Mouse (Mus musculus): Measurements from ENCODE around the gene Cxcl17.

Gene Cxcl17

GRCm38 (mm10) chr7:25369058-25369749 is 43.5 kb downstream of the Cxcl17 start, which contains the start of gene Cnfn:
Gene Cnfn, minus strand, starts transcription at chr7:25369724.
- DNase-seq (ENCODE audit: low spot score in 2 of 2), result no peak

- no peak for DNase-seq (ENCODE audit: low spot score in 2 of 2)
Measured at GRCm38 (mm10) chr7:25368333-25368732, 44.4 kb downstream of the Cxcl17 start.

GRCm38 (mm10) chr7:25367632-25368293 is 44.9 kb downstream of the Cxcl17 start:
- no peak for DNase-seq (ENCODE audit: low spot score in 2 of 2)

GRCm38 (mm10) chr7:25365937-25366625 is 46.6 kb downstream of the Cxcl17 start:
- DNase-seq (ENCODE audit: low spot score in 2 of 2), result no peak

DNA sequence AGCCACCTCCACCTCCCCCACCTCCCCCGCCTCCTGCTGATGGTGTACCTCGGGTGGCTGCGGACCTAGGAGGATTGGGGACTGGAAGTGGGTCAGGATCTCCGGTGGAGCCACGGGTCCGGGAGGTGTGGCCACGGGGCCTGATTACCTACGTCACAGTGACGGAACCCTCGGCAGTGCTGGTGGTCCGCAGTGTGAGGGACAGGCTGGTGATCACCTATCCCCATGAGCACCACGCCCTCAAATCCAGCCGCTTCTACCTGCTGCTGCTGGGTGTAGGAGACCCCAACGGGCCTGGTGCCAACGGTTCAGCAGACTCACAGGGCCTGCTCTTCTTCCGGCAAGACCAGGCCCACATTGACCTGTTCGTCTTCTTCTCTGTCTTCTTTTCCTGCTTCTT is 49.1 kb downstream of the Cxcl17 start:
- DNase-seq (ENCODE audit: low spot score in 2 of 2), result no peak

DNA sequence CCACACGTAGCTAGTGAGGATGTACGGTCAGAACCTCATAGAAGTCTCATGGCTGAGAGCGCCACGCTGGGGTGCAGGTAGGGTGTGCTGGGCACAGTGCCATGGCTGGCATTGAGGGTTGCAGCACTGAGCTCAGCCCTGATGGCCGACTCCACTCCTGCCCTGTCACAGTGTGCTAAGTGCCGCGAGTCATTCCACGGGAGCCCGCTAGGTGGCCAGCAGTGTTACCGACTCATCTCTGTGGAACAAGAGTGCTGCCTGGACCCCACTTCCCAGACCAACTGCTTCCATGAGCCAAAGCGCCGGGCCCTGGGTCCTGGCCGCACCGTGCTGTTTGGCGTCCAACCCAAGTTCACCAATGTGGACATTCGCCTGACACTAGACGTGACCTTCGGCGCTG is 49.5 kb downstream of the Cxcl17 start:
- no peak for DNase-seq (ENCODE audit: low spot score in 2 of 2)

DNA sequence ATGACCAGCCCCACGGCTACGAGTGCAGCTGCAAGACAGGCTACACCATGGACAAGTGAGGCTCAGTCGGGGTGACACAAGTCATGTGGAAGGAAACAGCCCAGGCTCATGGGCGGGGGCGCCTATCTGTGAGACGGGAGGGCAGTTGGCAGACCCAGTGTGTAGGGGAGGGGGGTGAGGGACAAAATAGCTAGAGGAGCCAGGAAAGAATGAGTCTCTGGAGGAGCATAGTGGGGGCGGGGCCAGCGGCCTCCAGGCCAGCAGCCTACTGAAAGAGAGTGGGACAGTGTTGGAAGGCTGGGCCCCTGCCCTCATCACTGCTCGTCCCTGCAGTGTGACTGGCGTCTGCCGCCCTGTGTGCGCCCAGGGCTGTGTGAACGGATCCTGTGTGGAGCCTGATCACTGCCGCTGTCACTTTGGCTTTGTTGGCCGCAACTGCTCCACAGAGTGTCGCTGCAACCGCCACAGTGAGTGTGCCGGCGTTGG is 53.9 kb downstream of the Cxcl17 start:
- no peak for DNase-seq (ENCODE audit: low spot score in 2 of 2)

Measured in right cerebral cortex, adult 2 months (tissue).